Mouse (Mus musculus) hematopoietic multipotent progenitor cell, adult 10-12 weeks (in vitro differentiated cells): ENCODE measurements around the gene Itm2c. TPM values are rescaled to one million over a fixed set of nuclear protein-coding genes. Genes with fewer than 3 reads are reported as not detected.

Experiments used
- polyA plus RNA-seq: library from polyadenylated mRNA; stranded (reverse); fragments of >175 nt; gene quantifications from 2 replicates; pipeline ENCODE4 v1.2.3, GENCODE M21; 2012; ENCODE audit warnings: low replicate concordance

Gene Itm2c
- polyA plus RNA-seq = 109 and 112 TPM in 2 replicates

DNA sequence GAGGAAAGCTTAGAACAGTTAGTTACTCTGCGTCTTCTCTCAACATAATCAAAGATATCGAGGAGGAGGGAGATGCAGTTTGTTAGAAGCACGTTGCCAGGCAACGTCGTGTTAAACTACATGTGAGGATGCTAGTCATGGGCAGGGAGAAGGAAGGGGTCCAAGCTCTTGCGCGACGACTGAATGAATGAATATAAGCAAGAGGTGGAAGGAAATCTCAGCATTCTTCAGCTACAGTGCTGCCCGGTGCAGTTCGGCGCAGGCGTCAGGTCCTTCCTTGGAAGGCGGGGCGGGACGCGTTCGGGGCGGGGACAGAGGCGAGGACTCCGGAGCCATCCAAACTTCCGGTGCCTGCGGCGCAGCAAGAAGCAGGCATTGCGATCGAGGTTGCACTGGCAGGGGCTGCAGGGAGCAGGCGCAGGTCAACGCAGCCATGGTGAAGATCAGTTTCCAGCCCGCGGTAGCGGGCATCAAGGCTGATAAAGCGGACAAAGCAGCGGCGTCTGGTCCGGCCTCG, at the start of gene Itm2c:
Itm2c (plus strand) TSS at position 51 of the 517 bp plus-strand sequence.

DNA sequence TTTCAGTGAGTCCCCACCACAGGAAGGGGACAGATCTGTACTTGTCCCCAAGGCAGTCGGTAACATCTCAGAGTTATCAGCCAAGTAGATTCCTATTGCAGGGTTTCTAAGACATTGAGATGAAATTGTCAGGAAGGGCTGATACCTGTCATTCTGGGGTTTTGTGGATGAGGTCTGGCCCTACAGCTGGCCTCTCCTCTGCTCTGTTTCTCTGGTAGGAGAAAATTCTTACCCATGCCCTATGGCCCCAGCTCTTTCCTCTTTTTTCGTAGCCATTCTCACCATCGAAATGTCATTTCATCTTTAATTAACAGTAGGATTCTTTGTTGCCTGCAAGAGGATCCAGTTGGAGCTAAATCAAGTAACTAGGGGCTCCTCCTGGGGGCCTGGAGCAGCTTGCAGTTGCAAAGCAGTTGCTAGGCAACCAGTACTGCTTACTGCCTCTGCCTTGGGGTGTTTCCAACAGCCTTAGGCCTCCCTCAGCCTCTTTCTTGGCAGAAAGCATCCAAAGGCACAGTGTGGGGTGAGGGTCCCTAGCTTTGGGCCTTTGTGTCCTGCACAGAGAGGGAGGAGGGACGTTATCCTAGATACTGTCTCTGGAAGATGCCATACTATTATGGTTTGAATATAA, 34.1 kb downstream of the Itm2c start, which contains the start of gene 4933407L21Rik:
4933407L21Rik (plus strand) TSS at position 427 of the 631 bp plus-strand sequence.

Other genes starting within 250 kb of the Itm2c start
- 33.9 and 113 TPM in 2 replicates for gene Sp100, start 244.3 kb upstream of the Itm2c start, polyA plus RNA-seq
- gene A630001G21Rik, start 115.6 kb upstream of the Itm2c start, polyA plus RNA-seq = 13.9 and 66.2 TPM in 2 replicates
- gene Cab39, start 100.8 kb upstream of the Itm2c start, polyA plus RNA-seq = 25.9 and 47.1 TPM in 2 replicates
- gene 4933407L21Rik, start 34.2 kb downstream of the Itm2c start, polyA plus RNA-seq = not detected in 2 replicates
- gene Gpr55, start 66.7 kb downstream of the Itm2c start, polyA plus RNA-seq = 1.9 and 2.2 TPM in 2 replicates
- gene Spata3, start 122.5 kb downstream of the Itm2c start, polyA plus RNA-seq = not detected in 2 replicates
- gene 2810459M11Rik, start 151.6 kb downstream of the Itm2c start, polyA plus RNA-seq = not detected in 2 replicates
- gene Psmd1, start 170.1 kb downstream of the Itm2c start, polyA plus RNA-seq = 3.8 and 13.3 TPM in 2 replicates
- gene Htr2b, start 217.7 kb downstream of the Itm2c start, polyA plus RNA-seq = not detected in 2 replicates
- 0.97 and 8.5 TPM in 2 replicates for gene Gm21972, start 239.4 kb downstream of the Itm2c start, polyA plus RNA-seq